Mouse (Mus musculus) embryonic facial prominence, embryonic 14.5 days (tissue): ENCODE data around the gene Timeless. TPM values are rescaled to one million over a fixed set of nuclear protein-coding genes. Genes with fewer than 3 reads are reported as not detected.
"Not testable (repeated sequence)": the region's sequence is repeated elsewhere in the genome, so short reads cannot be mapped to it uniquely, and the experiment has no call there.

Experiments used
- ATAC-seq: fragments of 200-750 bp; cut with Nextera tagmentation; 2 replicates; pipeline ENCODE4 v1.8.0; 2017; ENCODE audit warnings: low read depth, moderate number of reproducible peaks, moderate TSS enrichment
- DNase-seq: peaks from one replicate; pipeline ENCODE4 v3.0.0-alpha.2; 2015; ENCODE audit warnings: low spot score
- H3K27ac ChIP-seq: fragments of 300-500 bp; sonication (generic); replicated peaks from 2 replicates; pipeline ENCODE4 v1.5.1; 2014; ENCODE audit warnings: low read depth, mild to moderate bottlenecking, low read length, moderate library complexity
- H3K27me3 ChIP-seq: fragments of 300-500 bp; sonication (generic); replicated peaks from 2 replicates; pipeline ENCODE4 v1.6.1; 2014; ENCODE audit warnings: low read length; ENCODE audit not compliant: control insufficient read depth, insufficient read depth
- H3K36me3 ChIP-seq: fragments of 300-500 bp; sonication (generic); 2 replicates; pipeline ENCODE4 v1.6.1; 2014; ENCODE audit warnings: low read length, mixed read lengths; ENCODE audit not compliant: control insufficient read depth, insufficient read depth
- H3K4me1 ChIP-seq: fragments of 300-500 bp; sonication (generic); 2 replicates; pipeline ENCODE4 v1.6.1; 2014; ENCODE audit warnings: antibody characterized with exemption, low read length; ENCODE audit not compliant: control insufficient read depth, insufficient read depth
- H3K4me2 ChIP-seq: fragments of 300-500 bp; sonication (generic); 2 replicates; pipeline ENCODE4 v1.6.1; 2014; ENCODE audit warnings: low read depth, mild to moderate bottlenecking, low read length, moderate library complexity, mixed read lengths
- H3K4me3 ChIP-seq: fragments of 300-500 bp; sonication (generic); 2 replicates; pipeline ENCODE4 v1.5.1; 2014; ENCODE audit warnings: low read depth, mild to moderate bottlenecking, low read length
- H3K9ac ChIP-seq: fragments of 300-500 bp; sonication (generic); 2 replicates; pipeline ENCODE4 v1.6.1; 2014; ENCODE audit warnings: low read depth, mild to moderate bottlenecking, low read length, moderate library complexity, mixed read lengths
- H3K9me3 ChIP-seq: fragments of 300-500 bp; sonication (generic); 2 replicates; pipeline ENCODE4 v1.6.1; 2016; ENCODE audit warnings: low read length; ENCODE audit not compliant: control insufficient read depth
- WGBS: fragments of 180-500 bp; shearing (Covaris S2); extraction: QIAGEN DNeasy Blood & Tissue Kit; methylation state at CpG from one replicate; pipeline ENCODE4 v1.1.7; 2014; 5-methylcytosine and 5-hydroxymethylcytosine counted together
- polyA plus RNA-seq: library from polyadenylated mRNA; unstranded; fragments of >200 nt; fragmentation: Nextera tagmentation; extraction: Ambion mirVana; gene quantifications from 2 replicates; pipeline ENCODE4 v1.2.1, GENCODE M21; 2014

Gene Timeless
- polyA plus RNA-seq, 1 experiment from 2014 or later, result 35.4 TPM

- H3K9ac ChIP-seq, result peak overlapping the region; percentile 73
- H3K27ac ChIP-seq, result no peak overlapping the region
- ATAC-seq, result no peak
- H3K4me1 ChIP-seq, result peaks cover 5% of the 10 kb centered on the region
- H3K36me3 ChIP-seq, result peaks cover 9% of the 10 kb centered on the region; the same call in 1 of the 2 replicates
- H3K9me3 ChIP-seq, result no peaks in the 10 kb centered on the region
- no peak for DNase-seq
- H3K4me3 ChIP-seq, result peak overlapping the region; percentile 71
- 33% methylated on average over 14 of the region's 14 CpGs for WGBS
- H3K27me3 ChIP-seq, result 0 out of 2 replicates have a peak, but pooled peaks cover 5% of the 10 kb centered on the region
- H3K4me2 ChIP-seq, result peak overlapping the region; percentile 80
Measured at GRCm38 (mm10) chr10:128210954-128211353, 20.9 kb upstream of the Timeless start.

- H3K9me3 ChIP-seq, result no peaks in the 10 kb centered on the region
- under 1% methylated on average over 30 of the region's 30 CpGs for WGBS
- H3K27me3 ChIP-seq, result 0 out of 2 replicates have a peak, but pooled peaks cover 5% of the 10 kb centered on the region
- H3K4me1 ChIP-seq, result peaks cover 5% of the 10 kb centered on the region
- ATAC-seq (peak; percentile 93), DNase-seq (peak; percentile 97)
- peak within 1 kb of the TSS; percentile 80 for H3K4me2 ChIP-seq
- H3K4me3 ChIP-seq, result peak within 1 kb of the TSS; percentile 71
- H3K9ac ChIP-seq, result peak within 1 kb of the TSS; percentile 73
- peak within 1 kb of the TSS; percentile 52; the same call in 1 of the 2 replicates for H3K27ac ChIP-seq
- H3K36me3 ChIP-seq, result peaks cover 9% of the 10 kb centered on the region; the same call in 1 of the 2 replicates
Measured at GRCm38 (mm10) chr10:128211390-128212108, 20.3 kb upstream of the Timeless start, which contains the start of gene Spryd4. TSS of gene Spryd4 (minus strand) at chr10:128211807.

DNA sequence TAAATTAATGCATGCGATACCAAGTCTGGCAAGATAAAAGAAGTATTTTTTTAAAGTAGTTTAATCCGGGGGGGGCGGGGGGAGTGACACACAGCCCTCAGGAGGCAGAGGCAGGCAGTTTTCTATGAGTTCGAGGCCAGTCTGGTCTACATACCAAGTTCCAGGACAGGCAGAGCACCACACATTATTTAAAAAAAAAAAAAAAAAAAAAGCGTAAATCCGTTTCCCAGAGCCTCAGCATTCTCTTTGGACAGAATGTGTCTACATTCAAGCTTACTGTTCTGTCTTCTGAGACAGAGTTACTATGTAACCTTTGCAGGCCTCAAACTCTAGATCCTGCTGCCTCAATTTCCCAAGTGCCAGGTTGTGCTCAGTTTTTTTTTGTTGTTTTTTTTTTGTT lies 19.7 kb upstream of the Timeless start:
- H3K4me1 ChIP-seq, result peaks cover 5% of the 10 kb centered on the region
- H3K27me3 ChIP-seq, result 0 out of 2 replicates have a peak, but pooled peaks cover 5% of the 10 kb centered on the region
- peaks cover 5% of the 10 kb centered on the region; the same call in 1 of the 2 replicates for H3K36me3 ChIP-seq
- ATAC-seq (no peak), DNase-seq (no peak)
- H3K9me3 ChIP-seq, result no peaks in the 10 kb centered on the region
- 44% methylated on average over 5 of the region's 6 CpGs for WGBS
- H3K27ac ChIP-seq, result 0 out of 2 replicates have a peak overlapping the region, but pooled peaks have one; percentile 52
- H3K9ac ChIP-seq, result peak overlapping the region; percentile 73; the same call in 1 of the 2 replicates
- H3K4me3 ChIP-seq, result peak overlapping the region; percentile 71
- peak overlapping the region; percentile 80 for H3K4me2 ChIP-seq

- H3K27ac ChIP-seq, result peak overlapping the region; percentile 33; the same call in 1 of the 2 replicates
- 3% methylated on average over 18 of the region's 18 CpGs for WGBS
- no peaks in the 10 kb centered on the region for H3K9me3 ChIP-seq
- peak overlapping the region; percentile 60 for H3K9ac ChIP-seq
- peak overlapping the region; percentile 71 for H3K4me2 ChIP-seq
- ATAC-seq, result peak; percentile 53
- H3K36me3 ChIP-seq, result 0 out of 2 replicates have a peak, but pooled peaks cover 5% of the 10 kb centered on the region
- H3K4me1 ChIP-seq, result peaks cover 5% of the 10 kb centered on the region
- peak; percentile 83 for DNase-seq
- peak overlapping the region; percentile 37 for H3K4me3 ChIP-seq
- 0 out of 2 replicates have a peak, but pooled peaks cover 5% of the 10 kb centered on the region for H3K27me3 ChIP-seq
Measured at GRCm38 (mm10) chr10:128212871-128213323, 19.0 kb upstream of the Timeless start.

DNA sequence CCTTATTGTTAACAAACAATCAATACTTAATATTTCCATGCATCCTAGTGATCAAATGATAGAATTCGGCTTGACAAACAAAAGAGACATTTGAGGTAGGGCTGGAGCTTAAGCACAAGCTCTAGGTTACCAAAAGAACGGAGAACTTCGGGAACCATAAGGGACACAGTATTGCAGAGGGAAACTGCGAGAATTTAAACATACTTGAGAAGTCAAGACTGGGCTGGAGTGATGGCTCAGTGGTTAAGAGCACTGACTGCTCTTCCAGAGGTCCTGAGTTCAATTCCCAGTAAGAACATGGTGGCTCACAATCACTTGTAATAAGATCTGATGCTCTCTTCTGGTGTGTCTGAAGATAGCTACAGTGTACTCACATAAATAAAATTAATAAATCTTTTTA lies 17.8 kb upstream of the Timeless start:
- not testable (repeated sequence) for H3K4me2 ChIP-seq, H3K9ac ChIP-seq, H3K36me3 ChIP-seq, H3K27ac ChIP-seq, H3K9me3 ChIP-seq, DNase-seq, H3K27me3 ChIP-seq, H3K4me1 ChIP-seq, H3K4me3 ChIP-seq, ATAC-seq
- 89% methylated on average over 4 of the region's 4 CpGs for WGBS

DNA sequence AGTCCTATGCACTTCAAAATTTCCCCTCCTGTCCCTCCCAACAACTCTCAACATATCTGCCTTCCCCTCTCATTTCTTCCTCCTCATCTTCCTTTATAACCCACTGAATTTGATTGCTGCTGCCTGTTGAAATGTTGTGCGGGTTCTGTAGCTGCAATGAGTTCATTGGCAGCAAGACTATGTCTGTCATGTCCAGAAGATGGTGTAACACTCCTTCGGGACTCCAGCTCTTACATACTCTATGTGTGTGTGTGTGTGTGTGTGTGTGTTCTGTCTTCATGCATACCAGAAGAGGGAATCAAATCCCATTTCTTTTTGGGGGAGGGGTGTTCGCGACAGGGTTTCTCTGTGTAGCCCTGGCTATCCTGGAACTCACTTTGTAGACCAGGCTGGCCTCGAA lies 16.9 kb upstream of the Timeless start:
- Histone ChIP-seq H3K27me3 (0 out of 2 replicates have a peak, but pooled peaks cover 5% of the 10 kb centered on the region), H3K27ac (no peak overlapping the region), H3K4me2 (no peak overlapping the region), H3K9ac (no peak overlapping the region), H3K4me1 (peaks cover 5% of the 10 kb centered on the region), H3K4me3 (no peak overlapping the region), H3K36me3 (no peaks in the 10 kb centered on the region), H3K9me3 (no peaks in the 10 kb centered on the region)
- WGBS, result 87% methylated on average over 5 of the region's 5 CpGs
- ATAC-seq, result no peak
- DNase-seq, result no peak

DNA sequence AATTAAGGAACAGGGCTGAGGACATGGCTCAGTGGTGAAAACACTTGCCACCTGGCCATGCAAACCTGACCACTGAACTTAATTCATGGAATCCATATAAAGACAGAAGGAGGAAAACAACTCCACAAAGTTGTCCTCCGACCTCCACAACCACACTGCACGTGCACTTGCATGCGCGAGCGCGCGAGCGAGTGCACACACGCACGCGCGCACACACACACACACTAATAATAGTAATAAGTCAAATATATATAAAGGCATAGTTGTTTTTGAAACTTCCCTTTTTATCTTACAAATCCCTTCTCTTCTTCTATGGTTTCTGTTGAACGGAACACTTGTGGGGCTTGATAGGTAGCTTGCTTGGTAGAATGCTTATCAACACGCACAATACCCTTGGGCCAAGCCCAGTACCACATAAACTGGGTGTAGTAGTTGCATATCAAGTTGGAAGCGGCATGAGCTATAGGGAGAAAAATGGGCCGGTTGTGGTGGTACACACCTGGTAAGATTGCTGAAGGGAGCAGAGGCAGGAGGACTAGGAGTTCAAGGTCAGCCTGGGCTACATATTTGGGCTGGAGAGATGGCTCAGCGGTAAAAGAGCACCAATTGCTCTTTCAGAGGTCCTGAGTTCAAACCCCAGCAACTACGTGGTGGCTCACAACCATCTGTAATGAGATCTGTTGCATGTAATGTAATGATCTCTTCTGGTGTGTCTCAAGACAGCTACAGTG lies 13.3 kb upstream of the Timeless start:
- H3K9ac ChIP-seq, result no peak overlapping the region
- no peak overlapping the region for H3K27ac ChIP-seq
- no peaks in the 10 kb centered on the region for H3K4me1 ChIP-seq
- H3K9me3 ChIP-seq, result no peaks in the 10 kb centered on the region
- 0 out of 2 replicates have a peak, but pooled peaks cover 3% of the 10 kb centered on the region for H3K27me3 ChIP-seq
- WGBS, result 94% methylated on average over 18 of the region's 18 CpGs
- H3K4me2 ChIP-seq, result no peak overlapping the region
- no peak overlapping the region for H3K4me3 ChIP-seq
- ATAC-seq (no peak), DNase-seq (no peak)
- no peaks in the 10 kb centered on the region for H3K36me3 ChIP-seq

DNA sequence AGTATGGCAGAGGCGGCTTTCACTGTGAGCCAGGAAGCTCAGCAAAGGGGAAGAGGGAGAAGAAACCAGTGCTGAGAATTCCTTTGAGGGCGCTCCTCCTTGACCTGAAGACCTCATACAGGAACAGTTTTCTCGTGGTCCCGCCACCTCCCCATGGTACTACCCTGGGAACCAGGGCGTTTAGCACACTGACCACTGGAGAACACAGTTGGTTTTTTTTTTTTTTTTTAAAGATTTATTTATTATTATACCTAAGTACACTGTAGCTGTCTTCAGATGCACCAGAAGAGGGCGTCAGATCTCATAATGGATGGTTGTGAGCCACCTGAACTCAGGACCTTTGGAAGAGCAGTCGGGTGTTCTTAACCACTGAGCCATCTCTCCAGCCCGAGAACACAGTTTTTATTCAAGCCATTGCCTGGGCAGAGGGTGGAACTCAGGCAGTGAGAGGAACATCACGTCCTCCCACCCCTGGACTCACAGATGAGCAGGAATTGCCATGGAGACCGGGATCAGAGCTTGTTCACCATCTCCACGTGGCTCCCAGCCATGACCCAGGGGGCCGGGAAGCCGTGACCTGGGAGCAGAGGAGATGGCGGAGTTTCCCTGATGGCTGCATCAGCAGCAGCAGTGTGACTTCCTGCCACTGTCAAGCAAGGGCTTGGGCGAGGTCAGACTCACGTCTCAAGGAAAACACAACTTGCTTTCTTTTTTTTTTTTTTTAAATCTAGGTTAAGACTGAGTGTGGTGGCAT lies 10.2 kb upstream of the Timeless start:
- WGBS, result 46% methylated on average over 16 of the region's 16 CpGs
- no peak for ATAC-seq

More for the DNA sequence above, 10.2 kb upstream of the Timeless start:
- Histone ChIP-seq H3K4me1 (peaks cover 8% of the 10 kb centered on the region), H3K27me3 (no peaks in the 10 kb centered on the region), H3K36me3 (no peaks in the 10 kb centered on the region), H3K27ac (no peak overlapping the region), H3K9ac (no peak overlapping the region), H3K4me3 (no peak overlapping the region), H3K9me3 (no peaks in the 10 kb centered on the region), H3K4me2 (no peak overlapping the region)
- DNase-seq, result no peak
